Mouse (Mus musculus) lung, embryonic 14.5 days (tissue): ENCODE results near the gene Ntsr1. TPM values are rescaled to one million over a fixed set of nuclear protein-coding genes. Genes with fewer than 3 reads are reported as not detected.

ENCODE experiments used
- ATAC-seq: fragments of 200-750 bp; cut with Nextera tagmentation; 2 replicates; pipeline ENCODE4 v1.8.0; 2017; ENCODE audit warnings: mild to moderate bottlenecking, moderate TSS enrichment, moderate library complexity; ENCODE audit not compliant: insufficient read depth
- DNase-seq: peaks from one replicate; pipeline ENCODE4 v3.0.0-alpha.2; 2015
- H3K27ac ChIP-seq: fragments of 300-500 bp; sonication (generic); 2 replicates; pipeline ENCODE4 v1.5.1; 2014; ENCODE audit warnings: low read depth, mild to moderate bottlenecking, moderate library complexity
- H3K27me3 ChIP-seq: fragments of 300-500 bp; sonication (generic); 2 replicates; pipeline ENCODE4 v1.6.1; 2014; ENCODE audit warnings: low read length, control low read depth; ENCODE audit not compliant: insufficient read depth
- H3K36me3 ChIP-seq: fragments of 300-500 bp; sonication (generic); 2 replicates; pipeline ENCODE4 v1.6.1; 2014; ENCODE audit warnings: control low read depth; ENCODE audit not compliant: insufficient read depth
- H3K4me1 ChIP-seq: fragments of 300-500 bp; sonication (generic); 2 replicates; pipeline ENCODE4 v1.6.1; 2014; ENCODE audit warnings: antibody characterized with exemption, control low read depth; ENCODE audit not compliant: insufficient read depth
- H3K4me2 ChIP-seq: fragments of 300-500 bp; sonication (generic); 2 replicates; pipeline ENCODE4 v1.6.1; 2014; ENCODE audit warnings: mild to moderate bottlenecking
- H3K4me3 ChIP-seq: fragments of 300-500 bp; sonication (generic); 2 replicates; pipeline ENCODE4 v1.5.1; 2014; ENCODE audit warnings: low read depth, low read length
- H3K9ac ChIP-seq: fragments of 300-500 bp; sonication (generic); 2 replicates; pipeline ENCODE4 v1.6.1; 2014
- H3K9me3 ChIP-seq: fragments of 300-500 bp; sonication (generic); 2 replicates; pipeline ENCODE4 v1.6.1; 2016; ENCODE audit warnings: low read depth, low read length, control low read depth
- CTCF ChIP-seq: IDR thresholded peaks from 2 replicates; pipeline ENCODE4 v1.5.1; 2016; ENCODE audit warnings: antibody characterized with exemption, low read depth
- WGBS: fragments of 180-500 bp; shearing (Covaris S2); extraction: QIAGEN DNeasy Blood & Tissue Kit; methylation state at CpG from one replicate; pipeline ENCODE4 v1.1.7; 2014; 5-methylcytosine and 5-hydroxymethylcytosine counted together
- polyA plus RNA-seq: library from polyadenylated mRNA; unstranded; fragments of >200 nt; fragmentation: Nextera tagmentation; extraction: Ambion mirVana; gene quantifications from 2 replicates; pipeline ENCODE4 v1.2.1, GENCODE M21; 2014

Ntsr1 gene
- 2.6 and 3.0 TPM in 2 replicates for polyA plus RNA-seq

GRCm38 (mm10) chr2:180499741-180500140 lies at the start of gene Ntsr1:
Ntsr1 (plus strand) TSS chr2:180499976.
- Histone ChIP-seq H3K9me3 (no peaks in the 10 kb centered on the region), H3K9ac (peak within 1 kb of the TSS; percentile 42), H3K27me3 (peaks cover 30% of the 10 kb centered on the region), H3K27ac (peak within 1 kb of the TSS; percentile 75), H3K4me1 (peaks cover 18% of the 10 kb centered on the region; the same call in 1 of the 2 replicates), H3K4me3 (peak within 1 kb of the TSS; percentile 36), H3K36me3 (no peaks in the 10 kb centered on the region), H3K4me2 (peak within 1 kb of the TSS; percentile 76)
- no peak for TF ChIP-seq CTCF
- under 1% methylated on average over 30 of the region's 30 CpGs for WGBS
- DNase-seq (peak; percentile 51), ATAC-seq (peak; percentile 36)

DNA sequence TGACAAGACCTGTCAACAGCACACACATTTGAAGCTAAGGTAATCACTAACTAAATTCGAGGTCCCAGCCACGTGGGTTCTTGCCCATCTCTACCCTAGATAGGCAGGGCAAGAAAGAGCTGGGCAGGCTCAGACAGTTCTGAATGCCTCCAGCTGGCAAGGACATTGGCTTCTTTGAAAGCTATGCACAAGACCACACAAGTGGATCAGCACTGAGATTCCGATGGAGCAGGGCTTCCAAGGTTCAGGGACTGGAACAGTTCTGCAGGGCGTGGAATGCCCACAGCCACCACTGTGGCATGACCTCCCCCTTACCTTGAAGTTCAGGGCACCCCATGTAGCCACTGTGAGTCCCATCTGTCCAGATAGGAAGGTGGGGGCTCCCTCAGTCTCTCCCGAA lies 49.2 kb upstream of the Ntsr1 start:
- Histone ChIP-seq H3K4me3 (no peak overlapping the region), H3K4me2 (no peak overlapping the region), H3K36me3 (no peaks in the 10 kb centered on the region), H3K4me1 (no peaks in the 10 kb centered on the region), H3K9me3 (no peaks in the 10 kb centered on the region), H3K27me3 (peaks cover under 1% of the 10 kb centered on the region; the same call in 1 of the 2 replicates), H3K9ac (no peak overlapping the region), H3K27ac (no peak overlapping the region)
- no peak for TF ChIP-seq CTCF
- ATAC-seq: no peak
- no peak for DNase-seq
- 68% methylated on average over 5 of the region's 5 CpGs for WGBS

- peak; percentile 88 for DNase-seq
- H3K27me3 ChIP-seq: peaks cover 23% of the 10 kb centered on the region
- H3K4me3 ChIP-seq: peak within 1 kb of the TSS; percentile 48
- no peaks in the 10 kb centered on the region for H3K36me3 ChIP-seq
- no peaks in the 10 kb centered on the region for H3K9me3 ChIP-seq
- no peak for TF ChIP-seq CTCF
- H3K27ac ChIP-seq: no peak within 1 kb of the TSS
- ATAC-seq: peak; percentile 96
- WGBS: 2% methylated on average over 65 of the region's 65 CpGs
- H3K4me1 ChIP-seq: no peaks in the 10 kb centered on the region
- peak within 1 kb of the TSS; percentile 16; the same call in 1 of the 2 replicates for H3K9ac ChIP-seq
- H3K4me2 ChIP-seq: peak within 1 kb of the TSS; percentile 95
Measured at GRCm38 (mm10) chr2:180455723-180456698, 43.8 kb upstream of the Ntsr1 start, which contains the start of gene Slco4a1. Slco4a1 (plus strand) TSS chr2:180456245.

GRCm38 (mm10) chr2:180456705-180457104 lies 43.1 kb upstream of the Ntsr1 start:
- no peaks in the 10 kb centered on the region for H3K9me3 ChIP-seq
- peak overlapping the region; percentile 95 for H3K4me2 ChIP-seq
- WGBS: 1% methylated on average over 28 of the region's 28 CpGs
- no peaks in the 10 kb centered on the region for H3K36me3 ChIP-seq
- H3K27ac ChIP-seq: no peak overlapping the region
- no peaks in the 10 kb centered on the region for H3K4me1 ChIP-seq
- peaks cover 23% of the 10 kb centered on the region for H3K27me3 ChIP-seq
- peak overlapping the region; percentile 48 for H3K4me3 ChIP-seq
- no peak for TF ChIP-seq CTCF
- ATAC-seq: no peak
- H3K9ac ChIP-seq: peak overlapping the region; percentile 16; the same call in 1 of the 2 replicates
- peak; percentile 28 for DNase-seq

GRCm38 (mm10) chr2:180457680-180458079 lies 42.1 kb upstream of the Ntsr1 start:
- Histone ChIP-seq H3K9ac (no peak overlapping the region), H3K27me3 (peaks cover 23% of the 10 kb centered on the region), H3K4me3 (no peak overlapping the region), H3K9me3 (no peaks in the 10 kb centered on the region), H3K4me2 (no peak overlapping the region), H3K4me1 (no peaks in the 10 kb centered on the region), H3K27ac (no peak overlapping the region), H3K36me3 (no peaks in the 10 kb centered on the region)
- TF ChIP-seq CTCF: no peak
- no peak for DNase-seq
- ATAC-seq: no peak
- WGBS: 60% methylated on average over 2 of the region's 2 CpGs

- Histone ChIP-seq H3K4me1 (no peaks in the 10 kb centered on the region), H3K9me3 (no peaks in the 10 kb centered on the region), H3K27me3 (peaks cover 23% of the 10 kb centered on the region), H3K27ac (no peak overlapping the region), H3K9ac (no peak overlapping the region), H3K4me3 (no peak overlapping the region), H3K4me2 (no peak overlapping the region), H3K36me3 (no peaks in the 10 kb centered on the region)
- no peak for ATAC-seq
- no peak for DNase-seq
- no peak for TF ChIP-seq CTCF
- 79% methylated on average over 4 of the region's 4 CpGs for WGBS
Measured at GRCm38 (mm10) chr2:180459437-180459836, 40.3 kb upstream of the Ntsr1 start.

DNA sequence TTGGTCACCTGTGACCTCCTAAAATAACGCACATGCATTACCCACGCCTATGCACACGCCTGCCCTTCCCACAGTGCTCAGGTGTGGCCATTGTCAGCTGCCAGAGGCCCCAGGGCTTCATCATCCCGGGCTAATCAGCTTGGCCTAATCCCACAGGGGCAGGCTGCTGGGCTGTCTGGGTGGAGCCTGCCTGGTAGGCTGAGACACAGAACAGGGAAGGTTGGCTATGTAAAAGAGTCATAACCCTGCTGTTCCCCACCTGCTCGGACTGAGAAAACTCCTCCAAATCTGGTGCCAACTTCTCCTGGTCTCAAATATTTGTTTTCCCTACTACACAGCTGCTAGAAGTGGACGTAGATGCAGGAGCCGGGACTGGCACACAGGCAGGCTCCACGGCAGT lies 39.0 kb upstream of the Ntsr1 start:
- ATAC-seq: no peak

More for the DNA sequence above, 39.0 kb upstream of the Ntsr1 start:
- TF ChIP-seq CTCF: no peak
- H3K27ac ChIP-seq: no peak overlapping the region
- H3K9ac ChIP-seq: no peak overlapping the region
- H3K27me3 ChIP-seq: peaks cover 20% of the 10 kb centered on the region
- H3K36me3 ChIP-seq: no peaks in the 10 kb centered on the region
- H3K4me2 ChIP-seq: no peak overlapping the region
- no peak overlapping the region for H3K4me3 ChIP-seq
- DNase-seq: peak; percentile 13
- H3K4me1 ChIP-seq: no peaks in the 10 kb centered on the region
- 57% methylated on average over 8 of the region's 8 CpGs for WGBS
- H3K9me3 ChIP-seq: no peaks in the 10 kb centered on the region
